Comparison of ENCODE assay signal across 8 mouse cellular contexts in genomic region chr5:146940219-146940618, GRCm38 (mm10). TPM values are rescaled to one million over a fixed set of nuclear protein-coding genes. Genes with fewer than 3 reads are reported as not detected.
DNase-seq lines count a peak whose midpoint lies in the region; ATAC-seq and TF ChIP-seq lines count a peak whose summit lies in the region.

No protein-coding gene starts in this region.

- H3K4me1 ChIP-seq in hindbrain, postnatal 0 days (ENCODE audit: insufficient read depth, low read length) = no peaks in the 10 kb centered on the region

- 22% methylated on average over 7 of the region's 7 CpGs for WGBS in hindbrain, postnatal 0 days

- no peaks in the 10 kb centered on the region for H3K36me3 ChIP-seq in hindbrain, postnatal 0 days (ENCODE audit: insufficient read depth, low read length)
- H3K36me3 ChIP-seq in splenic B cell, adult 2 months (ENCODE audit: control insufficient read depth, insufficient read depth, low read length, poor library complexity, severe bottlenecking) = no peaks in the 10 kb centered on the region

- peak; percentile 59 for ATAC-seq in activated CD4-positive, CD25-positive, alpha-beta regulatory T cell, adult 4 months
- ATAC-seq in hindbrain, postnatal 0 days = 0 out of 2 replicates have a peak, but pooled peaks have one; percentile 55

- peak; percentile 92 for TF ChIP-seq CTCF in hindbrain, postnatal 0 days (IDR thresholded peaks at IDR 0.05; ENCODE audit: low read depth)

- no peak overlapping the region for H3K9ac ChIP-seq in hindbrain, postnatal 0 days (replicated peaks; ENCODE audit: low read length)

- H3K9me3 ChIP-seq in hindbrain, postnatal 0 days (ENCODE audit: low read length) = no peaks in the 10 kb centered on the region

- intact Hi-C loops in left cerebral cortex, postnatal 14 days (cut with DNase I) = loop anchor here (1.0 kb wide), 1 partner anchor 287 kb away; no protein-coding TSS in a partner anchor
- intact Hi-C loops in left cerebral cortex, postnatal 4 days (cut with DNase I) = loop anchor here (10.0 kb wide), 1 partner anchor 285 kb away; no protein-coding TSS in a partner anchor

- H3K4me2 ChIP-seq in hindbrain, postnatal 0 days (ENCODE audit: low read depth, low read length) = peak overlapping the region; percentile 42; the same call in 1 of the 2 replicates

- H3K4me3 ChIP-seq in hindbrain, postnatal 0 days (ENCODE audit: low read length) = no peak overlapping the region

- no peaks in the 10 kb centered on the region for H3K27me3 ChIP-seq in hindbrain, postnatal 0 days (ENCODE audit: insufficient read depth, low read length)
- no peaks in the 10 kb centered on the region for H3K27me3 ChIP-seq in splenic B cell, adult 2 months (ENCODE audit: control insufficient read depth, insufficient read depth, low read length, poor library complexity, severe bottlenecking)

- peak; percentile 33 for DNase-seq in adrenal gland, postnatal 10 days
- DNase-seq in adrenal gland, postnatal 25 days = no peak
- DNase-seq in left cerebral cortex, postnatal 14 days (ENCODE audit: low spot score in 2 of 2) = peak; percentile 46 to 53
- DNase-seq in left cerebral cortex, postnatal 4 days = no peak
- peak; percentile 85 for DNase-seq in hindbrain, postnatal 0 days (ENCODE audit: low spot score)
- peak; percentile 63 for DNase-seq in splenic B cell, adult 2 months (ENCODE audit: low read depth, low spot score)
- DNase-seq in gastrocnemius, postnatal 10 days = no peak

- H3K27ac ChIP-seq in hindbrain, postnatal 0 days = no peak overlapping the region

RNA-seq across cellular contexts. Expression of gene Gtf3a, which starts 8.2 kb away (rescaled TPM):
- total RNA-seq in adrenal gland, postnatal 10 days (2021) = 10 to 100 TPM; 34.8 to 39.8 TPM
- 34.9 and 36.1 TPM in 2 replicates for total RNA-seq in adrenal gland, postnatal 25 days (2021)
- total RNA-seq in left cerebral cortex, postnatal 14 days (2021) = 10 to 100 TPM; 23.9 to 29.1 TPM
- 10 to 100 TPM; 43.5 to 49.4 TPM for total RNA-seq in left cerebral cortex, postnatal 4 days (2021)
- 10 to 100 TPM; 35.6 to 46.4 TPM for polyA plus RNA-seq in activated CD4-positive, CD25-positive, alpha-beta regulatory T cell, adult 4 months (2017; shearing (Covaris generic))
- 53.3 and 71.5 TPM in 2 replicates for total RNA-seq in hindbrain, postnatal 0 days (2014; rRNA removed)
- 94.0 and 96.6 TPM in 2 replicates for polyA plus RNA-seq in hindbrain, postnatal 0 days (2015; fragmentation: Nextera tagmentation; extraction: Ambion mirVana)
- 10 to 100 TPM; 31.7 to 33.3 TPM for total RNA-seq in gastrocnemius, postnatal 10 days (2021)

RNA-seq across cellular contexts. Expression of gene Mtif3, which starts 23.4 kb away (rescaled TPM):
- total RNA-seq in adrenal gland, postnatal 10 days (2021) = 10 to 100 TPM; 28.9 to 36.7 TPM
- total RNA-seq in adrenal gland, postnatal 25 days (2021) = 30.4 and 40.9 TPM in 2 replicates
- 10 to 100 TPM; 20.9 to 22.6 TPM for total RNA-seq in left cerebral cortex, postnatal 14 days (2021)
- total RNA-seq in left cerebral cortex, postnatal 4 days (2021) = 10 to 100 TPM; 16.0 to 16.6 TPM
- polyA plus RNA-seq in activated CD4-positive, CD25-positive, alpha-beta regulatory T cell, adult 4 months (2017; shearing (Covaris generic)) = 10 to 100 TPM; 44.0 to 45.0 TPM
- 9.9 and 11.7 TPM in 2 replicates for total RNA-seq in hindbrain, postnatal 0 days (2014; rRNA removed)
- polyA plus RNA-seq in hindbrain, postnatal 0 days (2015; fragmentation: Nextera tagmentation; extraction: Ambion mirVana) = 20.3 and 21.1 TPM in 2 replicates
- 10 to 100 TPM; 21.8 to 27.5 TPM for total RNA-seq in gastrocnemius, postnatal 10 days (2021)

Comparison
In these comparisons a context has a peak if more than half of its experiments do, and no peak if none do; other contexts are left out.
1. DNase-seq: peak in adrenal gland, postnatal 10 days (single experiment), left cerebral cortex, postnatal 14 days (2 of 2), hindbrain, postnatal 0 days (single experiment) and splenic B cell, adult 2 months (single experiment); none in adrenal gland, postnatal 25 days (single experiment), left cerebral cortex, postnatal 4 days (single experiment) and gastrocnemius, postnatal 10 days (single experiment).